Mouse (Mus musculus): ENCODE measurements around the gene Uncx. TPM values are rescaled to one million over a fixed set of nuclear protein-coding genes. Genes with fewer than 3 reads are reported as not detected.

The Uncx gene
- polyA plus RNA-seq, 2 experiments: 0.07 to 0.20 TPM

DNA sequence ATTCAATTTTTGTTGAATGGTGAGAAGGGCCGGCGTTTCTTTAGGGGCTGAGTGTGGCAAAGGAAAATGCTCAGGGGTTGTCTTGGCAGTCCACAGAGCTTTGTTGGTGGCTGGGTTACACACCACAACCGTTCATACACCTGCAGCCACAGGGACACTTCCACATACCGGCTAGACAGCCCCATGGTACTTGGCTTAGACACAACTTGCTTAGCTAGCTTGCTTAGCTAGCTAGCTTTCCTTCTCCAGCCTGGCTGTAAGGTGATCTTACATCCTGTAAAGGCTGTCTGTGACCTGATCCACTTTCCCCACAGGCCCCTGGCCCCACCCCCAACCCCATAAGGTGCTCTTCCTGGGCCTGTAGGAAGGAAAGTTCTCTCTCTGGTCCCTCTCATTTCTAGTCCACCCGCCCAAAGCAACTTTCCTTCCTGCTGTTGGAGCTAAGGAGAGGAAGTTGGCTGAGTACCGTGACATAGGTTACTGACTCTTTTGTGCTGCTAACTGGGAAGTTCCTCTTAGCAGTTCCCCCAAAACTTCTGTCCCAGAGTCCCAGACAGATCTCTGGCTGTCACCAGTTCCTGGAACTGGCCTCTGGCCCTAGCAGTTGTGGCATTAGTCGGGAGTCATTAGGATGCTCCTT lies 12.3 kb downstream of the Uncx start:
- DNase-seq (ENCODE audit: low spot score) (no peak), ATAC-seq (ENCODE audit: low FRiP score, low read depth) (no peak)
- Histone ChIP-seq H3K36me3 (ENCODE audit: control insufficient read depth, insufficient read depth, low read length) (no peaks in the 10 kb centered on the region), H3K4me1 (ENCODE audit: control insufficient read depth, insufficient read depth, low read length) (peaks cover 4% of the 10 kb centered on the region; the same call in 1 of the 2 replicates), H3K4me3 (replicated peaks; ENCODE audit: low read length) (no peak overlapping the region), H3K9ac (ENCODE audit: low read depth, low read length, severe bottlenecking) (no peak overlapping the region), H3K27me3 (ENCODE audit: control insufficient read depth, insufficient read depth, low read length) (peaks cover 99% of the 10 kb centered on the region), H3K9me3 (ENCODE audit: control insufficient read depth, low read length) (no peaks in the 10 kb centered on the region), H3K27ac (replicated peaks; ENCODE audit: low read depth, low read length) (no peak overlapping the region), H3K4me2 (replicated peaks; ENCODE audit: low read depth, low read length, severe bottlenecking) (no peak overlapping the region)
- TF ChIP-seq POLR2A (IDR thresholded peaks at IDR 0.05; ENCODE audit: borderline replicate concordance, extremely low read depth, insufficient read depth, insufficient read length): no peak
- WGBS: 6% methylated on average over 7 of the region's 7 CpGs

DNA sequence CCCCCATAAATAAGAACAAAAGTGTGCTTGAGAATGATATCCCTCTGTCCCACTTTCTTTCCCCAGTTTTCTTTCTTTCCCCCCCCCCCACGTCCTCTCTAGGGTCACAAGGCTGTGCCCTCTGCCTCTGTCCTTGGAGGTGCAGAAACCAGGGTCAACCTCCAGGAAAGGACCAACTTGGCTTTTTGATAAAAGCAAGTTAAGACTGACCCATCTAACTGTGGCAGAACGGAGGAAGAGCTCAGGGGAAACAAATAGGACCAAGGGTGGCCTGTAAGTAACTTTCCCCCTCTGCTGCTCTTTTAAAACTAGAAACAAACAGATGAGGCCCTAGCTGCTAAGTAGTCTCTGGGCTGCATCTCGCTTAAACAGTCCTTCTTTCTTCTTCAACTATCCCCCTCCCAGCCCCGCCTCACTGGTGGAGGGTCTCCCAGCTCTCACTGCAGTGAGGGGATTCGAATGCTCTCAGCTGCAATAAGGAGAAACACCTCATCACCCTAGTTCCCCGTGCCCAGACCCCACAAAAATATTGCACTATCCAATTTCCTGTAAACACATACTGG lies 12.9 kb downstream of the Uncx start:
- H3K4me1 ChIP-seq (ENCODE audit: control insufficient read depth, insufficient read depth, low read length): peaks cover 4% of the 10 kb centered on the region; the same call in 1 of the 2 replicates
- H3K27ac ChIP-seq (replicated peaks; ENCODE audit: low read depth, low read length): no peak overlapping the region
- H3K9me3 ChIP-seq (ENCODE audit: control insufficient read depth, low read length): no peaks in the 10 kb centered on the region
- no peaks in the 10 kb centered on the region for H3K36me3 ChIP-seq (ENCODE audit: control insufficient read depth, insufficient read depth, low read length)
- WGBS: 8% methylated on average over 6 of the region's 6 CpGs
- no peak overlapping the region for H3K4me2 ChIP-seq (replicated peaks; ENCODE audit: low read depth, low read length, severe bottlenecking)
- DNase-seq (ENCODE audit: low spot score) (no peak), ATAC-seq (ENCODE audit: low FRiP score, low read depth) (no peak)
- TF ChIP-seq POLR2A (IDR thresholded peaks at IDR 0.05; ENCODE audit: borderline replicate concordance, extremely low read depth, insufficient read depth, insufficient read length): no peak
- peaks cover 98% of the 10 kb centered on the region for H3K27me3 ChIP-seq (ENCODE audit: control insufficient read depth, insufficient read depth, low read length)
- no peak overlapping the region for H3K4me3 ChIP-seq (replicated peaks; ENCODE audit: low read length)
- H3K9ac ChIP-seq (ENCODE audit: low read depth, low read length, severe bottlenecking): no peak overlapping the region

DNA sequence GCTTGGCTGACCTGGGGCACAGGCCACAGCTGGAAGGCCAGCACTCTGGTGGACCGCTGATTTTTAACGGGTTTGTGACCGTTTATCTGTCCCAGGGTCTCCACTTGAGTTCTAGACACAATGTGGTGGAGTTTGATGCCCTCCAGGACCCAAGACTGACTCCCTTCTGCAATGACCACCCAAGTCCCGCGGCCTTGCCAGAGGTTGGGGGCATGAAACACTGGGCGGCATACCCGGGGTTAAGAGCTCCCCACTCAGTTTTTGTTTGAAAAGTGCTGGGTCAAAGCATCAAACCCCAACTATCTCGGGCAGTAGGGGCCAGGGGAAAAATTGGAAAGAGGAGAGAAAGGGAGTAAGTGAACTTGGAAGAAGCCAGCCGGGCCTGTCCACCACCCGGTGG lies 13.8 kb downstream of the Uncx start:
- ATAC-seq (ENCODE audit: low FRiP score, low read depth) (no peak), DNase-seq (ENCODE audit: low spot score) (no peak)
- Histone ChIP-seq H3K4me2 (replicated peaks; ENCODE audit: low read depth, low read length, severe bottlenecking) (no peak overlapping the region), H3K36me3 (ENCODE audit: control insufficient read depth, insufficient read depth, low read length) (no peaks in the 10 kb centered on the region), H3K4me1 (ENCODE audit: control insufficient read depth, insufficient read depth, low read length) (peaks cover 4% of the 10 kb centered on the region; the same call in 1 of the 2 replicates), H3K27me3 (ENCODE audit: control insufficient read depth, insufficient read depth, low read length) (peaks cover 98% of the 10 kb centered on the region), H3K4me3 (replicated peaks; ENCODE audit: low read length) (no peak overlapping the region), H3K27ac (replicated peaks; ENCODE audit: low read depth, low read length) (no peak overlapping the region), H3K9ac (ENCODE audit: low read depth, low read length, severe bottlenecking) (no peak overlapping the region), H3K9me3 (ENCODE audit: control insufficient read depth, low read length) (no peaks in the 10 kb centered on the region)
- no peak for TF ChIP-seq POLR2A (IDR thresholded peaks at IDR 0.05; ENCODE audit: borderline replicate concordance, extremely low read depth, insufficient read depth, insufficient read length)
- 4% methylated on average over 10 of the region's 10 CpGs for WGBS

DNA sequence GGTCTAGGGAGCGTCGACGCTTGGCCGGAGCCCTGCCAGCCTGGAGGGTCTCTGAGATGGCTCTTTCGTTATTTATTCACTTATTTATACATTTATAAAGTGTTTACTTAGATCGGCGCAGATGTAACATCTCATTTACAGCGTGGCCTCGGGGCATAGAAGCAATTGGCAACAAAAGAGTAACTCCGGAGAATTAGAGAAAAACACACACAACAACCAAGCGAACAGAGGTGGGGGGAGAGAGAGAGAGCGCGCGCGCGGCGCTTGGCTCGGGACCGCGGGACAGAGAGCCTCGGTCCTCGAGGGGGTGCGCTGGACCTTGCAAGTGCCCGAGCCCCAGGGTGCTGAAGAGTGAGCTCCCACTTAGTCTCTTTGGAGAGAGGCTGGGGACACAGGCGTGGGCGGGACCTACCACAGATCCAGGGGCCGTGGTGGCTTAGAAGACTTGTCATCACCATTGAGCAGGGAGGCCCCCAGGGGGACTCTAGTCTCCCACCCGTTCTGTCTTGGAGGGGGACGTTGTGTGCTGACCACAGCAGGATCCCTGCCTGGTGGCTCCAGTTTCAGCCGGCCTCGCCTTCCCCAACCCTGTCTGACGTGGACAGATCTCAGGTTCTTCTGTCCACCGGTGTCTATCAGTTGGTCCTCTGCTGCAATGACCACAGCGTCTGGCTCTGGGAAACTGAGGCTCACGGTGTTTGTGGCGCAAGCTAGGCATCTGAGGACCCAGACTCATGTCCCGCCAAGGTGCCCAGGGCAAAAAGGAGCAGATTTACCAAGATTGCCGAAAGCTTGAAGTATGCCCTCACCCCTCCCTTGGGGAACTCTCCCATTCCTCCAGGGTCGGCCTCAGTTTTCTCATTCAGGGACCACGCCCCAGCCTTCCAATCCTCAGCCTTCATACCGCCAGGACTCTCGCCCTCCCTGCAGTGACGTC lies 14.5 kb downstream of the Uncx start:
- Histone ChIP-seq H3K27me3 (ENCODE audit: control insufficient read depth, insufficient read depth, low read length) (peaks cover 97% of the 10 kb centered on the region), H3K4me1 (ENCODE audit: control insufficient read depth, insufficient read depth, low read length) (peaks cover 4% of the 10 kb centered on the region; the same call in 1 of the 2 replicates), H3K36me3 (ENCODE audit: control insufficient read depth, insufficient read depth, low read length) (no peaks in the 10 kb centered on the region), H3K9me3 (ENCODE audit: control insufficient read depth, low read length) (no peaks in the 10 kb centered on the region), H3K4me3 (replicated peaks; ENCODE audit: low read length) (no peak overlapping the region; the same call in 1 of the 2 replicates), H3K27ac (replicated peaks; ENCODE audit: low read depth, low read length) (no peak overlapping the region), H3K9ac (ENCODE audit: low read depth, low read length, severe bottlenecking) (no peak overlapping the region), H3K4me2 (replicated peaks; ENCODE audit: low read depth, low read length, severe bottlenecking) (no peak overlapping the region)
- 2% methylated on average over 41 of the region's 43 CpGs for WGBS
- no peak; the same call in 1 of the 2 replicates for ATAC-seq (ENCODE audit: low FRiP score, low read depth)
- no peak for DNase-seq (ENCODE audit: low spot score)
- TF ChIP-seq POLR2A (IDR thresholded peaks at IDR 0.05; ENCODE audit: borderline replicate concordance, extremely low read depth, insufficient read depth, insufficient read length): no peak

DNA sequence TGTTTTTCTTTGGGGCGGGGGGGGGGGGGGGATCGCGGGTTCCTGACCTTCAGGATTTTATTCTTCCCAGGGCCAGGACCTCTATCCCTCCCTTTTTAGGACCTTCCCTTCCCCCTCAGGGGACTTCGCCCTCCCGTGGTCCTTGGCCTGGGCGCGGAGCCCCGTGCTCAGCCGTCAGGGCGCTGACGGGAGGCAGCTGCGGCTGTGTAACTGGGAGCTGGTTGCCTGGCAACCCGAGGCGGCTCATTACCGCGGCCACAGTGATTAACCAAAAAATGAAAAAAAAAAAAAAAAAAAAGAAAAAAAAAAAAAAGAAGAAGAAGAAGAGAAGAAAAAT lies 15.1 kb downstream of the Uncx start:
- no peak overlapping the region; the same call in 1 of the 2 replicates for H3K4me3 ChIP-seq (replicated peaks; ENCODE audit: low read length)

More for the DNA sequence above, 15.1 kb downstream of the Uncx start:
- no peaks in the 10 kb centered on the region for H3K9me3 ChIP-seq (ENCODE audit: control insufficient read depth, low read length)
- H3K27ac ChIP-seq (replicated peaks; ENCODE audit: low read depth, low read length): no peak overlapping the region
- no peak overlapping the region for H3K9ac ChIP-seq (ENCODE audit: low read depth, low read length, severe bottlenecking)
- WGBS: under 1% methylated on average over 13 of the region's 16 CpGs
- no peaks in the 10 kb centered on the region for H3K36me3 ChIP-seq (ENCODE audit: control insufficient read depth, insufficient read depth, low read length)
- TF ChIP-seq POLR2A (IDR thresholded peaks at IDR 0.05; ENCODE audit: borderline replicate concordance, extremely low read depth, insufficient read depth, insufficient read length): no peak
- DNase-seq (ENCODE audit: low spot score) (no peak), ATAC-seq (ENCODE audit: low FRiP score, low read depth) (no peak; the same call in 1 of the 2 replicates)
- H3K27me3 ChIP-seq (ENCODE audit: control insufficient read depth, insufficient read depth, low read length): peaks cover 97% of the 10 kb centered on the region
- peaks cover 4% of the 10 kb centered on the region; the same call in 1 of the 2 replicates for H3K4me1 ChIP-seq (ENCODE audit: control insufficient read depth, insufficient read depth, low read length)
- no peak overlapping the region for H3K4me2 ChIP-seq (replicated peaks; ENCODE audit: low read depth, low read length, severe bottlenecking)
